14 mouse cellular contexts compared by ENCODE assay signal in genomic region chr13:29826469-29826868, GRCm38 (mm10). TPM values are rescaled to one million over a fixed set of nuclear protein-coding genes. Genes with fewer than 3 reads are reported as not detected.
DNase-seq lines count a peak whose midpoint lies in the region; ATAC-seq lines count a peak whose summit lies in the region.
"Had no signal": no experiment of that assay in that cellular context is flagged by ENCODE, and none has a peak within 500 bp of the region (broad histone marks: within the 10 kb centered on the region; RNA-seq: fewer than 3 reads in every experiment).

No protein-coding gene starts in this region.

- 30% methylated on average over 2 of the region's 2 CpGs for WGBS in lung, embryonic 16.5 days
- 27% methylated on average over 2 of the region's 2 CpGs for WGBS in forebrain, embryonic 15.5 days

- H3K4me1 ChIP-seq in lung, embryonic 16.5 days (replicated peaks; ENCODE audit: control insufficient read depth, insufficient read depth, low read length), result peaks cover 7% of the 10 kb centered on the region; the same call in 1 of the 2 replicates
- peaks cover 62% of the 10 kb centered on the region for H3K4me1 ChIP-seq in forebrain, embryonic 15.5 days
- H3K4me1 ChIP-seq: embryonic facial prominence, embryonic 13.5 days had no signal

- no peak overlapping the region for H3K27ac ChIP-seq in lung, embryonic 16.5 days (ENCODE audit: low read length)
- H3K27ac ChIP-seq in forebrain, embryonic 15.5 days (replicated peaks), result peak overlapping the region; percentile 89
- H3K27ac ChIP-seq: embryonic facial prominence, embryonic 13.5 days had no signal

- no peak overlapping the region for H3K4me3 ChIP-seq in lung, embryonic 16.5 days (ENCODE audit: low read length)
- H3K4me3 ChIP-seq in forebrain, embryonic 15.5 days, result no peak overlapping the region
- H3K4me3 ChIP-seq: embryonic facial prominence, embryonic 13.5 days had no signal

- no peaks in the 10 kb centered on the region for H3K27me3 ChIP-seq in lung, embryonic 16.5 days (ENCODE audit: control insufficient read depth, insufficient read depth, low read depth, low read length)
- H3K27me3 ChIP-seq in forebrain, embryonic 15.5 days, result no peaks in the 10 kb centered on the region
- H3K27me3 ChIP-seq: CH12.LX; embryonic facial prominence, embryonic 13.5 days had no signal

- no peak overlapping the region for H3K9ac ChIP-seq in lung, embryonic 16.5 days (ENCODE audit: low read length)
- H3K9ac ChIP-seq in forebrain, embryonic 15.5 days (replicated peaks), result 0 out of 2 replicates have a peak overlapping the region, but pooled peaks have one; percentile 3
- H3K9ac ChIP-seq: embryonic facial prominence, embryonic 13.5 days had no signal

- H3K4me2 ChIP-seq in lung, embryonic 16.5 days (ENCODE audit: low read depth, low read length), result no peak overlapping the region
- H3K4me2 ChIP-seq in forebrain, embryonic 15.5 days (replicated peaks), result no peak overlapping the region
- H3K4me2 ChIP-seq: embryonic facial prominence, embryonic 13.5 days had no signal

- peak; percentile 76 for ATAC-seq in lung, embryonic 16.5 days (ENCODE audit: low read depth)
- ATAC-seq in forebrain, embryonic 15.5 days (replicated peaks), result no peak
- no peak for ATAC-seq in monocyte, adult 5-6 weeks (replicated peaks; ENCODE audit: insufficient number of reproducible peaks, low FRiP score, low TSS enrichment, poor library complexity, severe bottlenecking)
- ATAC-seq: hindbrain, embryonic 16.5 days had no signal

- H3K36me3 ChIP-seq in lung, embryonic 16.5 days (ENCODE audit: control insufficient read depth, insufficient read depth, low read length), result no peaks in the 10 kb centered on the region
- H3K36me3 ChIP-seq in forebrain, embryonic 15.5 days, result no peaks in the 10 kb centered on the region
- H3K36me3 ChIP-seq: embryonic facial prominence, embryonic 13.5 days had no signal

- no peaks in the 10 kb centered on the region for H3K9me3 ChIP-seq in lung, embryonic 16.5 days (ENCODE audit: control insufficient read depth, low read length)
- H3K9me3 ChIP-seq in forebrain, embryonic 15.5 days, result no peaks in the 10 kb centered on the region
- H3K9me3 ChIP-seq: embryonic facial prominence, embryonic 13.5 days had no signal

- no peak for DNase-seq in lung, postnatal 36 days
- peak; percentile 38 for DNase-seq in brain, adult 2 months (ENCODE audit: low read depth, low spot score)
- DNase-seq in mesoderm, embryonic 11.5 days (ENCODE audit: low read depth, low spot score), result peak; percentile 13
- DNase-seq in cerebellum, adult 9-10 months, result no peak
- DNase-seq: adrenal gland, adult 8-10 months; cerebellum, postnatal 25 days; kidney, postnatal 10 days; right cerebral cortex, adult 18-20 months had no signal

RNA-seq across cellular contexts. Expression of gene Cdkal1, which starts 29.0 kb away (rescaled TPM):
- polyA plus RNA-seq in lung, embryonic 16.5 days (2015; fragmentation: Nextera tagmentation; extraction: Ambion mirVana), result 32.1 and 32.5 TPM in 2 replicates
- 27.8 and 28.0 TPM in 2 replicates for polyA plus RNA-seq in forebrain, embryonic 15.5 days (2015; fragmentation: Nextera tagmentation; extraction: Ambion mirVana)
- total RNA-seq in monocyte, adult 5-6 weeks (2017), result 24.6 to 84.4 TPM (median 60.5 TPM) in 3 replicates

Comparison
In these comparisons a context has a peak if more than half of its experiments do, and no peak if none do; other contexts are left out.
1. DNase-seq: peak in brain, adult 2 months (single experiment) and mesoderm, embryonic 11.5 days (single experiment); none in lung, postnatal 36 days (single experiment) and cerebellum, adult 9-10 months (single experiment).